Mouse (Mus musculus): ENCODE results near the gene Txndc15. TPM values are rescaled to one million over a fixed set of nuclear protein-coding genes. Genes with fewer than 3 reads are reported as not detected.

The Txndc15 gene
- polyA plus RNA-seq (2014; fragmentation: Nextera tagmentation; extraction: Ambion mirVana), result 71.0 and 75.9 TPM in 2 replicates

DNA sequence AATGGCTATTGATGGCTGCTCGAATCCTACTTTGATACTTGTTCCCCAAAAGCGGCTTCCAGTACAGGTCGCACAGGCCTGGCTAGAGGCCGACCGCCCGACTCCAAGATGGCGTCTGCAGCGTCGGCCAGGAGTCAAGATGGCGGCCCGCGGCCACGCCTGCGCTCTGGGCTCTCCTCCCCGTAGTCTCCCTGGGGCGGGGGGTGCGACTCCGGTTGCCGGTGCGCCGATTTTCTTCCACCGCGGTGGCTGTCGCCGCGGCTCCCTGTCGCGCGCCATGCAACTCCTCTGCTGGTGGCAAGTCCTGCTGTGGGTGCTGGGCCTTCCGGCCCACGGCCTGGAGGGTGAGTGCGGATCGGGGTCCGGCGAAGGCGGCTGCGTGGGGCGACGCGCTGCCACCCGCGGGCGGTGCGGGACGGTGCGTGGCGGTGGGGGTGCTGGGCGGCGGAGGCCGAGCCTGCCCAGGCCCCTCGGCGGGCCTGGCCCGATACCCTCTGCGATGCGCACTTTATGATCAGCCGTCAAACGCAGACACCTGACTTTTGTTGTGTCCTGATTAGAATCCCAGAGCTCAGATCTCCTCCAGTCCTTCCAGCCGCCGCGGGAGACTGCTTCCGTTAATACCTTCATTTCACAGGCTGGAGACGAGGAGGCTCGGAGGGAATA lies at the start of gene Txndc15:
Gene Txndc15 (plus strand): TSS at position 150 of the 666 bp plus-strand sequence.
- ATAC-seq (replicated peaks; ENCODE audit: low FRiP score, low TSS enrichment, low read depth) (peak; percentile 95), DNase-seq (ENCODE audit: low spot score) (peak; percentile 94)
- peak within 1 kb of the TSS; percentile 70 for H3K4me3 ChIP-seq (ENCODE audit: low read depth, low read length)
- peak within 1 kb of the TSS; percentile 67 for H3K4me2 ChIP-seq (ENCODE audit: low read length)
- no peaks in the 10 kb centered on the region for H3K27me3 ChIP-seq (replicated peaks; ENCODE audit: control insufficient read depth, insufficient read depth, low read length)
- peak within 1 kb of the TSS; percentile 80 for H3K9ac ChIP-seq (ENCODE audit: low read length)
- no peaks in the 10 kb centered on the region for H3K9me3 ChIP-seq (ENCODE audit: control insufficient read depth, low read length)
- peak within 1 kb of the TSS; percentile 66 for H3K27ac ChIP-seq (ENCODE audit: low read depth)
- peaks cover 19% of the 10 kb centered on the region for H3K36me3 ChIP-seq (ENCODE audit: control insufficient read depth, insufficient read depth, low read length)
- H3K4me1 ChIP-seq (replicated peaks; ENCODE audit: control insufficient read depth, insufficient read depth, low read length), result peaks cover 5% of the 10 kb centered on the region; the same call in 1 of the 2 replicates
- under 1% methylated on average over 63 of the region's 63 CpGs for WGBS

DNA sequence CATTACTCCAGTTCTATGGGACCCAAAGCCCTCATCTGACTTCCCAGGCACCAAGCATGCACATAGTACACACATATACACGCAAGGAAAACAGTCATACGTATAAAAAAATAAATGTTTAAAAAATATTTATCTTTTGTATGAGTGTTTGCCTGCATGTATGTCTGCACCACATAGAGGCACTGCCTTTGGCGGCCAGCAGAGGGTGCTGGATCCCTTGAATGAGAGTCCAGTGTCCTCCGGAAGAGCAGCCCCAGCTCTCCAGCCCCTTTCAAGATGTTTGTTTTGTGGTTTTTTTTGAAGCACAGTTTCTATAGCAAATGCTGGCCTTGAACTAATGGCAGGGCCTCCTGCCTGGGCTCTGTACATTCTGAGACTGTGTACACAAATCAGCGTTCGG lies 45.9 kb upstream of the Txndc15 start:
- Histone ChIP-seq H3K4me3 (ENCODE audit: low read depth, low read length) (no peak overlapping the region), H3K27ac (ENCODE audit: low read depth) (no peak overlapping the region), H3K4me1 (replicated peaks; ENCODE audit: control insufficient read depth, insufficient read depth, low read length) (no peaks in the 10 kb centered on the region), H3K9me3 (ENCODE audit: control insufficient read depth, low read length) (peaks cover 5% of the 10 kb centered on the region), H3K9ac (ENCODE audit: low read length) (no peak overlapping the region), H3K27me3 (replicated peaks; ENCODE audit: control insufficient read depth, insufficient read depth, low read length) (no peaks in the 10 kb centered on the region), H3K4me2 (ENCODE audit: low read length) (no peak overlapping the region), H3K36me3 (ENCODE audit: control insufficient read depth, insufficient read depth, low read length) (peaks cover 93% of the 10 kb centered on the region)
- ATAC-seq (replicated peaks; ENCODE audit: low FRiP score, low TSS enrichment, low read depth) (no peak), DNase-seq (ENCODE audit: low spot score) (no peak)
- WGBS, result 78% methylated on average over 6 of the region's 6 CpGs

DNA sequence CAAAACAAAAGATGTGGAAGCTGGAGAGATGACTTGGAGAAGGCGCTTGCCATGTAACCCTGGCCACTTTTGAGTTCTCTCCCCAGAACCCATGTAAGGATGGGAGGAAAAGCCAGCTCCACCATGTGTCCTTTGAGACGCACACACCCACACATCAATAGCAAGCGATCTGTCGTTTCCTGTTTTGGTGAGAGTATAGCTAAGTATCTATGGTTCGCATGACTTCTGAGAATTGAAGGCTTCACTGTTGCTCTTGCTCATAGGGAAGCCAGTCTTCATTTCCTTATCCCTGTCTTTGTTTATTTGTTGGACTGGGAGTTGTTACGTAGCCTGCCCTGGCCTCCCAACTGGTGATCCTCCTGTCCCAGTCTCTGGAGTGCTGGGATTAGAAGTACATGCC lies 41.7 kb upstream of the Txndc15 start:
- DNase-seq (ENCODE audit: low spot score) (no peak), ATAC-seq (replicated peaks; ENCODE audit: low FRiP score, low TSS enrichment, low read depth) (no peak)
- Histone ChIP-seq H3K4me3 (ENCODE audit: low read depth, low read length) (no peak overlapping the region), H3K27ac (ENCODE audit: low read depth) (no peak overlapping the region), H3K9me3 (ENCODE audit: control insufficient read depth, low read length) (peaks cover 5% of the 10 kb centered on the region), H3K36me3 (ENCODE audit: control insufficient read depth, insufficient read depth, low read length) (peaks cover 86% of the 10 kb centered on the region), H3K27me3 (replicated peaks; ENCODE audit: control insufficient read depth, insufficient read depth, low read length) (no peaks in the 10 kb centered on the region), H3K4me1 (replicated peaks; ENCODE audit: control insufficient read depth, insufficient read depth, low read length) (no peaks in the 10 kb centered on the region), H3K9ac (ENCODE audit: low read length) (no peak overlapping the region), H3K4me2 (ENCODE audit: low read length) (no peak overlapping the region)
- WGBS, result 90% methylated on average over 6 of the region's 6 CpGs

DNA sequence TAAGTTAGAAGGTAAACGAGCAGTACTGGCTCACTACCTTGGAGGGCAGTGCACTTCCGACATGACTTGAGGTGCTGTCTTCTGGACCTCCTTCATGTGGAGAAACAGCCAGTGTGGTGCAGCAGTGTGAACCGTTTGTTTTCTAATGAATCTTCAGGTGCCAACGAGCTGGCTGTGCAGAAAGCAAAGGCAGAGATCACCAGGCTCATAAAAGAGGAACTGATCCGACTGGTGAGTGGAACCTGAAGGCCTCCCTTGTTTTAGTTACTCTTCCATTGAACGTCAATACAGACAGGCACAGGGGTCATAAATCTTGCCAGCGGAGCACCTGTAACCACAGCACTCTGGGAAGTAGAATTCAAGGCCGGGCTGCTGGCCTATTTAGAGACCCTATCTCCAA lies 37.1 kb upstream of the Txndc15 start:
- H3K36me3 ChIP-seq (ENCODE audit: control insufficient read depth, insufficient read depth, low read length), result peaks cover 86% of the 10 kb centered on the region
- no peak overlapping the region for H3K4me3 ChIP-seq (ENCODE audit: low read depth, low read length)
- WGBS, result 57% methylated on average over 8 of the region's 8 CpGs
- no peak for DNase-seq (ENCODE audit: low spot score)
- H3K4me1 ChIP-seq (replicated peaks; ENCODE audit: control insufficient read depth, insufficient read depth, low read length), result no peaks in the 10 kb centered on the region
- H3K9ac ChIP-seq (ENCODE audit: low read length), result no peak overlapping the region
- no peak for ATAC-seq (replicated peaks; ENCODE audit: low FRiP score, low TSS enrichment, low read depth)
- no peak overlapping the region for H3K4me2 ChIP-seq (ENCODE audit: low read length)
- no peak overlapping the region for H3K27ac ChIP-seq (ENCODE audit: low read depth)
- no peaks in the 10 kb centered on the region for H3K9me3 ChIP-seq (ENCODE audit: control insufficient read depth, low read length)
- no peaks in the 10 kb centered on the region for H3K27me3 ChIP-seq (replicated peaks; ENCODE audit: control insufficient read depth, insufficient read depth, low read length)

DNA sequence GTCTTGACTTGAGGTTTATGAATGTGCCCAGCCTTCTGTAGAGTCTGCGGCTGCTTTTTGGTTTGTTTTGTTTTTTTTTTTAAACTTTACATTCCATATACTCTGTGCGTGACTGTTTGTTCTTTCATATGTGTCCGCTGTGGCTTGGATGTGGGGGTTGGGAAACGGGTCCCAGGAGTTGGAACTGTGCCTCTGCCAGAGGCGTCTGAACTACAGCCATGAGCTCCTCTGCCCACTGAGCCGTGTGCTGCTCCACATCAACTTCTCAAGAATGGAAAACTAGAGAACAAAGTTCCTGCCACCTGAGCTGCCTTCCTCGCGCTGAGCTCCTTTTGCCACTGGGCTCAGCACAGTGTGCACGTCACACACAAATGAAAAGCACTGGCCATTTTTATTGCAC lies 32.2 kb upstream of the Txndc15 start:
- WGBS, result 90% methylated on average over 9 of the region's 9 CpGs
- Histone ChIP-seq H3K4me2 (ENCODE audit: low read length) (no peak overlapping the region), H3K4me3 (ENCODE audit: low read depth, low read length) (no peak overlapping the region), H3K9ac (ENCODE audit: low read length) (no peak overlapping the region), H3K4me1 (replicated peaks; ENCODE audit: control insufficient read depth, insufficient read depth, low read length) (no peaks in the 10 kb centered on the region), H3K27me3 (replicated peaks; ENCODE audit: control insufficient read depth, insufficient read depth, low read length) (no peaks in the 10 kb centered on the region), H3K9me3 (ENCODE audit: control insufficient read depth, low read length) (no peaks in the 10 kb centered on the region), H3K27ac (ENCODE audit: low read depth) (no peak overlapping the region), H3K36me3 (ENCODE audit: control insufficient read depth, insufficient read depth, low read length) (peaks cover 48% of the 10 kb centered on the region)
- no peak for ATAC-seq (replicated peaks; ENCODE audit: low FRiP score, low TSS enrichment, low read depth)
- DNase-seq (ENCODE audit: low spot score), result no peak

DNA sequence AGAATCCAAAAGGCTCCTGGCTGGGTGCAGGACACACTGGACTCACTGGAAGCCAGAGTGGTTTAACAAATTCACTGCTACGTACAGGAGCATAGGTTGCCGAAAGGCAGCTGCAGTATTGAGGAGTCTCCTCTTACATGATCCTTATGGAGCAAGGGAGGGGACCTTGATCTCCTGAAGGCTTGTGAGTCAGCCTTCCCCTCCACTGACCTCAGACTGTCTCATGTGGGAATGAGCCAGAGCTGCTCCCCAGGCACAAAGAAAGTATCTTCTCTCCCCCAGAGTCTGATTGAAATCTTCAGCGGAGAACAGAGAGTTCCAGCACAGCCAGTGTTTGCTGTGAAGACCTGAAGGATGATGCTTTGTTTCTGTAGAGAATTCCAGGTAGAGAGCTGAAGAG lies 30.9 kb upstream of the Txndc15 start:
- no peak overlapping the region for H3K4me3 ChIP-seq (ENCODE audit: low read depth, low read length)
- H3K4me2 ChIP-seq (ENCODE audit: low read length), result no peak overlapping the region
- no peaks in the 10 kb centered on the region for H3K9me3 ChIP-seq (ENCODE audit: control insufficient read depth, low read length)
- peaks cover 34% of the 10 kb centered on the region for H3K36me3 ChIP-seq (ENCODE audit: control insufficient read depth, insufficient read depth, low read length)
- 77% methylated on average over 3 of the region's 3 CpGs for WGBS
- no peak overlapping the region for H3K9ac ChIP-seq (ENCODE audit: low read length)
- peaks cover 3% of the 10 kb centered on the region; the same call in 1 of the 2 replicates for H3K4me1 ChIP-seq (replicated peaks; ENCODE audit: control insufficient read depth, insufficient read depth, low read length)
- no peak overlapping the region for H3K27ac ChIP-seq (ENCODE audit: low read depth)
- ATAC-seq (replicated peaks; ENCODE audit: low FRiP score, low TSS enrichment, low read depth) (no peak), DNase-seq (ENCODE audit: low spot score) (no peak)
- H3K27me3 ChIP-seq (replicated peaks; ENCODE audit: control insufficient read depth, insufficient read depth, low read length), result no peaks in the 10 kb centered on the region

DNA sequence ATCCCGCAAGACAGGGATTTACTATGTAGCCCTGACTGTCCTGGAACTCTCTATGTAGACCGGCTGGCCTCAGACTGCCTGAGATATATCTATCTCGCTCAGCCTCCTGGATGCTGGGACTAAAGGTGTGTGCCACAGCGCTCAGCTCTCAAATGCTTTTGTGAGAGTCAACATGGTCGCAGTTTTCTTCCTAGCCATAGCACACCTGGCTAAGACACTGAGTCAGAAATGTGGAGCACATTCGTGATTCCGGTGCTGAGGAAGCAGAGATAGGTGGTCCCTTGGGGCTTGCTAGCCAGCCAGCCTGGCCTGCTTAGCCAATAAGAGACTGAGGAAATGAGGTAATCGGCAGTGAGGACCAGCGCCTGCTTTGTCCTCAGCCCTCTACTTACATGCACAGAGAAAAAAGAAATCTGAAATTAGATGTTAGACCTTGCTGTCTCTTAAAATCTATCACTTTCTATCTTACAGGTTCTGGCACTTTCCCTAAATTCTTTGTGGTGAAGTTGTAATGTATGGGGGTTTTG lies 28.3 kb upstream of the Txndc15 start:
- ATAC-seq (replicated peaks; ENCODE audit: low FRiP score, low TSS enrichment, low read depth) (no peak), DNase-seq (ENCODE audit: low spot score) (no peak)
- Histone ChIP-seq H3K9me3 (ENCODE audit: control insufficient read depth, low read length) (no peaks in the 10 kb centered on the region), H3K27me3 (replicated peaks; ENCODE audit: control insufficient read depth, insufficient read depth, low read length) (no peaks in the 10 kb centered on the region), H3K36me3 (ENCODE audit: control insufficient read depth, insufficient read depth, low read length) (peaks cover 8% of the 10 kb centered on the region; the same call in 1 of the 2 replicates), H3K27ac (ENCODE audit: low read depth) (no peak overlapping the region), H3K4me3 (ENCODE audit: low read depth, low read length) (no peak overlapping the region), H3K4me1 (replicated peaks; ENCODE audit: control insufficient read depth, insufficient read depth, low read length) (peaks cover 3% of the 10 kb centered on the region; the same call in 1 of the 2 replicates), H3K4me2 (ENCODE audit: low read length) (no peak overlapping the region), H3K9ac (ENCODE audit: low read length) (no peak overlapping the region)
- WGBS, result 69% methylated on average over 9 of the region's 9 CpGs

DNA sequence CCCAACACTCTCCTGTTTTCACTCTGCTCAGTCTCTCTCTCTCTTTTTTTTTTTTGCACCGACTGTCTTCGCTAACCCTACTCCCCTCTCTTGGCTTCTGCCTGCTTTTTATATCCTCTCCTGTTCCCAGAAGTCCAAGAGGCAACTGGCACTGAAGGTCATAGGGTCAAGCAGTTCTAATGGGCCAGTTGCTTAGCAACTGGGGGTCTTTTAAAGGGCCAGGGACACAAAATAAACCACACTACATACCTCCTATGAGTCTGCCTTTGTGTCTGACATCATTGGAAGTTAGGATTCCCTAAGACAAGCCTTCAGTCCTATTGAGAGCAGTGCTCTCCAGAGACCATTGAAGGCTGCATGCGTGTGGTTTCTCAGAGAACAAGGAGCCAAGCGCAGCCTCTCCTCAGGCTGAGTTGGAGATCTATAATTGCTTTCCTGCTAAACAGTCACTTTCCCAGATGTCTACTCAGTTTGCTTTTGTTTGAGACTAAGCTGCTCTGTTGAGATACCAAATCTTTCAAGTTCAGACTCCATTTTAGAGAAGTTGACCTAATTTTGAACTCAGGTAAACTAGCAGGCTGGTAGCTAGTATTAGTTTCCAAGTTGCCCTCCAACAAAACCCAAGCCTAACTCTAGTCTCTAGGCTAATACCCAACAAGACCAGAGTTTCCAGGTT lies 26.4 kb upstream of the Txndc15 start:
- H3K4me1 ChIP-seq (replicated peaks; ENCODE audit: control insufficient read depth, insufficient read depth, low read length), result peaks cover 3% of the 10 kb centered on the region; the same call in 1 of the 2 replicates
- no peak for DNase-seq (ENCODE audit: low spot score)

More for the DNA sequence above, 26.4 kb upstream of the Txndc15 start:
- whole genome bisulfite sequencing, result 26% methylated on average over 4 of the region's 4 CpGs
- Histone ChIP-seq H3K27me3 (replicated peaks; ENCODE audit: control insufficient read depth, insufficient read depth, low read length) (no peaks in the 10 kb centered on the region), H3K4me2 (ENCODE audit: low read length) (no peak overlapping the region), H3K9ac (ENCODE audit: low read length) (no peak overlapping the region), H3K9me3 (ENCODE audit: control insufficient read depth, low read length) (no peaks in the 10 kb centered on the region), H3K27ac (ENCODE audit: low read depth) (no peak overlapping the region), H3K4me3 (ENCODE audit: low read depth, low read length) (no peak overlapping the region), H3K36me3 (ENCODE audit: control insufficient read depth, insufficient read depth, low read length) (no peaks in the 10 kb centered on the region)
- no peak for ATAC-seq (replicated peaks; ENCODE audit: low FRiP score, low TSS enrichment, low read depth)

Measured in intestine, embryonic 14.5 days (tissue).